Mouse (Mus musculus) T-helper 2 cell (primary cell): Measurements from ENCODE around the gene Zfp819.

Experiments used
- in situ Hi-C: fragments of 300-600 bp; cut with MboI, MseI; formaldehyde crosslinking; loops from one replicate; pipeline ENCODE4 v1.15.1; 2025; ENCODE audit warnings: high pct_unique_total_duplicates

Gene Zfp819

GRCm38 (mm10) chr7:43606896-43607742 is at the start of gene Zfp819:
Gene Zfp819 (plus strand): TSS chr7:43607169.
- in situ Hi-C loops = no loop called here

GRCm38 (mm10) chr7:43562006-43562633 is 44.8 kb upstream of the Zfp819 start, which contains the start of gene Zfp658:
Gene Zfp658 (plus strand): TSS chr7:43562256.
- in situ Hi-C loops = loop anchor here (5.0 kb wide), 1 partner anchor 100 kb away; the partner anchor contains the start of gene Vsig10l

- in situ Hi-C loops = loop anchor here (5.0 kb wide), 1 partner anchor 100 kb away; the partner anchor contains the start of gene Vsig10l
These were observed 44.3 kb upstream of the Zfp819 start for GRCm38 (mm10) chr7:43562651-43563070.

GRCm38 (mm10) chr7:43563300-43563699 is 43.7 kb upstream of the Zfp819 start:
- in situ Hi-C loops = loop anchor here (5.0 kb wide), 1 partner anchor 101 kb away; the partner anchor contains the start of gene Vsig10l

- in situ Hi-C loops = no loop called here
These were observed 35.8 kb upstream of the Zfp819 start for GRCm38 (mm10) chr7:43571216-43571615.

GRCm38 (mm10) chr7:43579440-43580171 is 27.4 kb upstream of the Zfp819 start, which contains the start of gene Zfp719:
Gene Zfp719 (plus strand): TSS chr7:43579610.
- in situ Hi-C loops = loop anchor here (5.0 kb wide), 2 partner anchors 92 to 93 kb away; partner anchors contain the start of gene Ctu1

- in situ Hi-C loops = loop anchor here (5.0 kb wide), 2 partner anchors 92 to 93 kb away; partner anchors contain the start of gene Ctu1
These were observed 26.4 kb upstream of the Zfp819 start for GRCm38 (mm10) chr7:43580526-43580925.

- in situ Hi-C loops = loop anchor here (5.0 kb wide), 2 partner anchors 88 to 97 kb away; partner anchors contain the start of gene Ctu1
These were observed 22.2 kb upstream of the Zfp819 start for GRCm38 (mm10) chr7:43584790-43585189.

- in situ Hi-C loops = no loop called here
These were observed 5.1 kb upstream of the Zfp819 start for GRCm38 (mm10) chr7:43601884-43602283.

- in situ Hi-C loops = no loop called here
These were observed 846 bp downstream of the Zfp819 start for GRCm38 (mm10) chr7:43607743-43608287.

GRCm38 (mm10) chr7:43608316-43608824 is 1.4 kb downstream of the Zfp819 start:
- in situ Hi-C loops = no loop called here

- in situ Hi-C loops = no loop called here
These were observed 7.0 kb downstream of the Zfp819 start for GRCm38 (mm10) chr7:43613816-43614551.

- in situ Hi-C loops = no loop called here
These were observed 16.0 kb downstream of the Zfp819 start for GRCm38 (mm10) chr7:43622927-43623326.

GRCm38 (mm10) chr7:43623819-43624218 is 16.9 kb downstream of the Zfp819 start:
- in situ Hi-C loops = no loop called here

GRCm38 (mm10) chr7:43625065-43625464 is 18.1 kb downstream of the Zfp819 start:
- in situ Hi-C loops = no loop called here

- in situ Hi-C loops = no loop called here
These were observed 18.9 kb downstream of the Zfp819 start for GRCm38 (mm10) chr7:43625794-43626422.

- in situ Hi-C loops = no loop called here
These were observed 27.0 kb downstream of the Zfp819 start for GRCm38 (mm10) chr7:43633940-43634339.

GRCm38 (mm10) chr7:43634500-43634899 is 27.5 kb downstream of the Zfp819 start, which contains the start of gene Ceacam18:
Gene Ceacam18 (plus strand): TSS chr7:43634707.
- in situ Hi-C loops = no loop called here

GRCm38 (mm10) chr7:43636194-43636593 is 29.2 kb downstream of the Zfp819 start:
- in situ Hi-C loops = no loop called here

GRCm38 (mm10) chr7:43637118-43637517 is 30.1 kb downstream of the Zfp819 start:
- in situ Hi-C loops = no loop called here
